Mouse (Mus musculus): ENCODE measurements around the gene Ttbk2.

DNA sequence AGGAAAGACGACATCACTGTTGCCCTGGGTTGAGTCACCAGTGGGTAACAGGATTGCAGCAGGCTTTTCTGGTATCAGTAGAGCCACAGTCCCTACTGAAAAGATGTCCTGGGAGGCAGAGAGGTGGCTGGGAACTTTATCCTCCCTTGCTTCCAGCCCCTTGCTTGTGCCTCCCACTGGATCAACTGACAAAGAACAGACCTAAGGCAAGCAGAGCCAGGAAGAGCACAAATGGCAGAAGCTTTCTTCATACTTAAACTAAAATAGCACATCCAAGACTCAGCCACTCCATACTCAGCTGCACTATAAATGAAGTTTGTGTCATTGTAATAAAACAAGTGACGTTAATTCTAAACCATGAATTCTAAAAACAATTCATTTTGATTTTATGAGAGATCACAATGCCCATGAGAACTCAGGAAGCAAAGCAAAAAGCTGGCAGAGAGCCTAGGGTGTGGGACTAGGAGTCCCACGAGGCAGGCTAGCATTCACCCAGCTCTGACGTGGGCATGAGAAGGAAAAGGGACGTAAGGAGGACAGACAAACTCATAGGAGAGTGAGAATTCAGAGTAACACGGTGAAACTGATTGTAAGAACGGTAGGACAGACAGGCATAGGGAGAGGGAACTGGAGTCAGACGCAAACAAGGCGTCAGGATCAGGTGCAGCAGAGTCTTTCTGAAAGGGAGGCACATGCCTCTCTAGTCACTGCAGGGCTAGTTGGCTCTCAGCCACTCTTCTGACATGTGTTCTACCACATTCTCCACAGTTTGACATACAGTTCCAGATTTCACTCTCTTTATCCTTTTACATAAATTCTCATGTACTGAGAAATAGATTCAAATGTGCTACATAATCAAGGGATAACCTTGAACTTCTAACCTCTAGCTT lies 21.3 kb upstream of the Ttbk2 start:
- TF ChIP-seq TAL1 (IDR thresholded peaks at IDR 0.05; ENCODE audit: low read length) (no peak), GATA1 (IDR thresholded peaks at IDR 0.05; ENCODE audit: low read length) (no peak)
